Mouse (Mus musculus): ENCODE results near the gene Prss50.

Gene Prss50

DNA sequence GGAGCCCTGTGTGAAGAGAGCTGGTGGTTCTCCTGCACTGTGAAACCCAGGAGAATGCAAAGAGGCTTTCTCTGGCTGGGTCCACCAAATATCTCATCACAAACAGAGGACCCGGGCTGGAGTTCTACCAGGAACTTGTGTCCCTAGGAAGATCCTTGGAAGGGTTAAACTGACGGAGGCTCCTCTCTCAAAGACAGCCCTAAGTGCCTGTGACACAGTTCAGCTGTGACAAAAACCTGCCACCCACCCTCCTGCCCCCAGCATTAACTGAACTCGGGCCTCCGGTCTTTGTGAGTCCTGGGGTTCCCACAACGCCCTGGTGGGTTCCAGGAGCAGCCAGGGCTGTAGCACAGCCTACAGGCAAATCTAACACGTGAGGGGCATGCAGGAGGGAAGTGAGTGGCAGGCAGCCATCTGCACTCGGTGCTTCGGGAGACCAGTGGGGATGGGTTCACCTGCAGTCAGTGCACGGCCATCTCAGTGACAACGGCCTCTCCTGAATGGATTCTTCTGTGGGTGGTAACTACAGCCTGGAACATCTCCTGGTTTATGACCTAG, 41.8 kb downstream of the Prss50 start:
- DNase-seq (ENCODE audit: extremely low spot score, low read depth, low spot score) = no peak

DNA sequence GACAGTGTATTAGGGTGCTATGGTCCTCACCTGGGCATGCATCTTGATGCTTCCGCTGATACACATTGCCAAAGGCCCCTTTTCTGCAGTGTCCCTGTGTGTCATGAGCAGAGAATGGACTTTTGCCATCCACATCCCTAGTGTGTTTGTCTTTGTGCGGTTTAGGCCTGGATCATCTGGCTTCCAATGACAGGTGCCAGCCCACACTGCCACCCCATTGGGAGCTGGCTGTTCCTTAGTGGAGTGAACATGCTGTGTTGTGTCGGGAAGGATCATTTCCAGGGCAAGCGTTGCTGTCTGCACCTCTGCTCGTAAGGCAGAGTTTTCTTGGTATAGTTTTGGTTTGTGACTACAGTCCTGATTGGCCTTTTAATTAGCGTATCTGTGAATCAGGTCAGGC, 43.4 kb downstream of the Prss50 start:
- DNase-seq (ENCODE audit: extremely low spot score, low read depth, low spot score) = no peak

DNA sequence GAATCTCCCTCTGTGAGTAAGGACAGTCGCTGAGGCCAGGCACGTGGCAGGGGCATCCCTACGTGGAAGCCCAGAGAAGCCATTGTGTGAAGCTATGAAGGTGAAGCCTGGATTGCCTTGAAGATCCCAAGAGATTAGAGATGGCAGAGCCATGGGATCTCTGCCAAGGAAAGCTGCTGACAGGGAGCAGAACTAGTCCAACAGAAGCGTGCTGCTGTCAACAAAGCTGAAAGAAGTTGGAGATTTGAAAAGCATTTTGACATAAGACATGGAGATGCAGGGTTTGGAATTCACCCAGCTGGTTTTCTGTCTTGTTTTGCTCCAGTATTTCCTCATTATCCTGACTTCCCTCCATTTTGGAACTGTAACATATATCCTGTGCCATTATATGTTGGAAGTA, 44.5 kb downstream of the Prss50 start:
- no peak for DNase-seq (ENCODE audit: extremely low spot score, low read depth, low spot score)

DNA sequence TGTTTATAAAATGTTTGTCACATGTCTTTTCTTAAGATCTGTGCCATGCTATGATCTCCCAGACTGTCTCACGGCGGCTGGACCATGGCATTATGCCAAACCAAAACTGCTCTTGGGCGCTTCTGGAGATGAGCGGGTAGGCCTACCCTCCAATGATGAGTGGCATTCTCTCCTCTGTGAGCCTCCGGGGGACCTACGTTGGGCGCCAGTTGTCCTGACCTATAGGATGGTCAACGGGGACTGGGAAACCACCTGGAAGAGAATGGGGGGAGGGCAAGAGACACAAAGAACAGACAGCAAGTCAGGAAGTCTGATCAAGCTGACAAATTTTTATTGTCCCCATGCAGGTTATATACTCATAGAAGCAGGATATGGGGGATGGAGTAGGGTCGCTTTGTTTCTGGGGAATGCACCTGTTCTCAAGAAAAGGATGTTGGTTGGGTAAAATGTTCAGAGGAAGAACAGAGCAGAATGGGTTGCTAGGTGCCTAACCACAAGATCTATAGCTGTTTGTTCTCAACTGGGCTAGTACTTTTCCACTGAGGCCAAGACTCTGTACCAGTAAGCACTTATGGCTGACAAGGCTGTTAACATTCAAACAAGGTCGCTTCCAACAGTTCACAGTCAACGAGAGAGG, 49.6 kb downstream of the Prss50 start:
- DNase-seq (ENCODE audit: extremely low spot score, low read depth, low spot score) = no peak

DNA sequence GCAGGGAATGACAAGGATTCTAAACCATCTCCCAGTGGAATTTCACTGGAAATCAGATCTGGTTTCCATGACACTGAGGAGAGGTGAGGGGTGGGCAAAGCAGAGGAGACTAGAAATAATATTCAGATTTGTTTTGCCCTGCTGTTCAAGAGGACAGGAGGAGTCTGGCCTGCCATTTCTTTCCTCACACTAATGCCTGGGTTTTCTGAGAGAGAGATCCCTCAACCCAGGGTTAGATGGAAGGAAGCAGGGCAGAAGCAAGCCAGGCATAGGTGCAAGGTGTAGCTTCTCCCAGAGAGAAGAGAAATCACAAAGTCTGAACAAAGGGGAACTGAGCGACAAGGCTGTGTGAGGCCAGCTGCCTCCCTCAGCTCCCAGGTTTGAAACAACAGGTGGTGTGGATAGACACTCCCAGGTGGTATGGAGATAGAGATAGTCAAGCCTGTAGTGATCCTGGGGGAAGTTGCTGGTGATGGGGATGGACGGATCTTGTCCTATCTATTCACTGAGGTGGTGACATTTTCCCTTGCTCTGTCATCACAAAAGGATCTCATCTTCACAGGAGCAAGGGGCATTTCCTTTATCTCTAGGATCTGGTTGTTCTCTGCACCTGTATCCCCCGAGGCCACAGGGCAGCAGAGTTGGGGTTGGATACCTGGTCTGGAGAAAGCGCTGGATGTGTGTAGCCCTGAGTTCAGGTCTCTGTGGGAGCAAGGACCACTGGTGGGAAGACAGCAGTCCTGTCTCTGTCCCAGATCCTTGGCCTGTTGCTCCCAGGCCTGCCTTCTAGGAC, 50.3 kb downstream of the Prss50 start:
- no peak for DNase-seq (ENCODE audit: extremely low spot score, low read depth, low spot score)

DNA sequence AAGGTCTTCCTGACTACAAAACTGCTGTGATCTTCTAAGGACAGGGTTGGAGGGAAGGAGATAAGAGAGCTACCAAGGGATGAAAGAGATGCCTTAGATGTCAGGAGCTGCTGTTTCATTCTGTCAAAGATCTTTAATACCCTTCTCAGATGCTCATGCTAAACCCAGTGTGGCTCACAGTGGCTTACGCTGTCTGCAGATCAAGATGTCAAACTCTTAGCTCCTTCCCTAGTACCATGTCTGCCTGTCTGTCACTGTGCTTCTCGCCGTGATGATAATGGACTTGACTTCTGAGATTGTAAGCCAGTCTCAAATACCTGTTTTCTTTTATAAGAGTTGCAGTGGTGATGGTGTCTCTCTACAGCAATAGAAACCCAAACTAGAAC, 50.9 kb downstream of the Prss50 start:
- DNase-seq (ENCODE audit: extremely low spot score, low read depth, low spot score) = no peak

DNA sequence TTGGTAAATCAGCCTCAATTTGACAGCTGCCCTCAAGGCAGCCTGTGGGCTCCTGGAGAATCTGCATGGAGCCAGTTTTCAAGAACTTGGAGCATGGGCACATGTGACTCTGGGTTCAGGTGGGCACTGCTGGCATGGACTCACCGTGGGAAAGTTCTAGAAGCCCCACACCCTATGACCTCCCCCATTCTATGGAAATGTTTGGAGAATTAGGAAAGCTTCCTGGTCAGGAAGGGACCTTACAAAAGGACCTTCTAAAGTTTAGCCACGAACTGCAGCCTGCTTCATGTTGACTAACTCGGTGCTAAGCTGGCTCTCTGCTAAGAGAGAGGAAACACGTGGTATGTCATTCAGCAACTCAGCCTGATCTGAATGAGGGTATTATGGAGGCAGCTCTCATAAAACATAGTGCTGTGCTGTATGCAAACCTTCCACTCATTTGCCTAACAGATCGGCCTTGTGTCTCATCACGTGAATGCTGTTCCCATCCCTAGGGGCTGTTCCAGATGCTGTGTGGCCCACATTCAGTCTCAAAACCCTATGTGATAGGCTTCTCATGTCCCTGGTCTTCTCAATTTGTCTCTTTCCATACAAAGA, 51.7 kb downstream of the Prss50 start:
- no peak for DNase-seq (ENCODE audit: extremely low spot score, low read depth, low spot score)

Data from hindlimb bud, embryonic 11.5 days (tissue).